Mouse (Mus musculus): ENCODE data around the gene Mcu. TPM values are rescaled to one million over a fixed set of nuclear protein-coding genes. Genes with fewer than 3 reads are reported as not detected.
A peak's percentile ranks its signal among the peaks of the same experiment; 100 is the strongest.

The Mcu gene
- total RNA-seq, 2 experiments from 2014 or later: 33.9 to 37.1 TPM

DNA sequence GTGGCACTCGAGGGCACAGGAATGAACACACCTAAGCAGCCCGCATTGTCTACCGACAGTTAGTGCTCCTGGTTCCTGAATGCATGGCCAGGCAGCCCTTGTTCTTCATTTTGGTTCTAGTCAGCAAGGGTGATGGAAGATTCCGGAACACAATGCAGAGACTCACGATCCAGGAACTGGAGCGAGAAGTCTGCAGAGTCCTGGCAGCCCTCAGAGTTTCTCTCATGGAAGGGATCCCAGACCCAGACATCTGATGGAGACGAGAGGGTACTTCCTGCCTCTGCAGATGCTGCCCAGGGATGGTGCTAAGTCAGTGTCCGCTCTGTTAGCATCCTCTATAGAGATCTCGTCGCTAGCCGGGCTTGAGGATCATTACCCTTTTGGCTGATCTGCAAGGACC is 75.0 kb downstream of the Mcu start:
- no peak for DNase-seq (ENCODE audit: extremely low spot score in 1 of 2, low spot score in 2 of 2)
- TF ChIP-seq CTCF (IDR thresholded peaks at IDR 0.05): no peak
- H3K4me3 ChIP-seq: no peak overlapping the region
- no peak overlapping the region for H3K27ac ChIP-seq
- intact Hi-C loops (cut with DNase I): no loop called here

DNA sequence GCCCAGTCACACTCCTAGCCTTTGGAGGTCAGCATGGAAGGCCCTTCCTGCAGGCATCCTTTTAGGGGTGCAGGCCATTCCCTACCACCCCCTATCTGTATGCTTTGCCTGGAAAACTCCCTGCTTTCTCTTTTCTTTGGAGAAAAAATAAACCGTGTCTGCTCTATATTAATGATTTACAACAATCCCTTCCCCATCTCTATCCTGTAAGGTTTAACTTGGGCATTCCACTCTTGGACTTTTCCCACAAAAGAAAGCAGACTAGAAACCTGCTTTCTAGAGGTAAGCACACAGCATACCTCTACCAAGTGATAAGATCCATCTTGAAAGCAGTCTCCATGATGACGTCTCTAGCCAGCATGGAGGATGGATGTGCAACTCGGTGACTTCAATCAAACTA is 75.9 kb downstream of the Mcu start:
- H3K4me3 ChIP-seq: no peak overlapping the region
- TF ChIP-seq CTCF (IDR thresholded peaks at IDR 0.05): no peak
- intact Hi-C loops (cut with DNase I): no loop called here
- H3K27ac ChIP-seq: no peak overlapping the region
- DNase-seq (ENCODE audit: extremely low spot score in 1 of 2, low spot score in 2 of 2): no peak

DNA sequence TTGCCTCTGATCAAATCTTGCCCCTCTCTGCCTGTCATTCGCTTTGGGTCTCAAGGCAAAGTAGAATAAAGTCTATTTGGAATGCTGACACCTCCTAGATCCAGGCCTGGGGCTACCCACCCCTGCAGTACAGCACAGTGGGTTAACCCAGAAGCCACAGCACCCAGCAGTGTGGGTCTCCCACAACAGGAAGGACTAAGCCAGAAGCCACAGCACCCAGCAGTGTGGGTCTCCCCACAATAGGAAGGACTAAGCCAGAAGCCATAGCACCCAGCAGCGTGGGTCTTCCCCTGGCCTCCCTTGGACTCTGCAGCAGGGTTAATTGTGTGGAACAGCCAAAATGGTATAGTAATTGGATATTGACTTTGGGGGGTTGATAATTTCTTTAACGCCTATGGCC is 76.4 kb downstream of the Mcu start:
- intact Hi-C loops (cut with DNase I): no loop called here
- no peak for TF ChIP-seq CTCF (IDR thresholded peaks at IDR 0.05)
- H3K4me3 ChIP-seq: no peak overlapping the region
- DNase-seq (ENCODE audit: extremely low spot score in 1 of 2, low spot score in 2 of 2): no peak
- peak overlapping the region; percentile 62 for H3K27ac ChIP-seq

DNA sequence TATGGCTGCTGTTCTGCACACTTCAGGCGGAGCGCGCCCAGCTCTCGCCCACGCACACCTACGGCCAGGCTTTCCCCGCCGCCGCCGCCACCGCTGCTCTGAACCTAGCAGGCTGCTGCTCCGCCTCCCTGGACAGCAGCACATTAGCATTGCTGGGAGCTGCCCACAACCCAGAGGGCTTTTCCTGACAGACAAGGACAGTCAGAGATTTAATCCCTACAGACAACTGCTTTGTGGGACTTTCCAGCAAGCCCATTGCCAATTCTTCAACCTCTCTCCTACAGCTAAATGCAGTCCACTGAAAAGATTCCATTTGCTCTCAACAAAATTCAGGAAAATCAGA is 77.0 kb downstream of the Mcu start:
- TF ChIP-seq CTCF (IDR thresholded peaks at IDR 0.05): no peak
- intact Hi-C loops (cut with DNase I): no loop called here
- DNase-seq (ENCODE audit: extremely low spot score in 1 of 2, low spot score in 2 of 2): peak; percentile 59 to 68
- peak overlapping the region; percentile 62 for H3K27ac ChIP-seq
- H3K4me3 ChIP-seq: peak overlapping the region; percentile 32

DNA sequence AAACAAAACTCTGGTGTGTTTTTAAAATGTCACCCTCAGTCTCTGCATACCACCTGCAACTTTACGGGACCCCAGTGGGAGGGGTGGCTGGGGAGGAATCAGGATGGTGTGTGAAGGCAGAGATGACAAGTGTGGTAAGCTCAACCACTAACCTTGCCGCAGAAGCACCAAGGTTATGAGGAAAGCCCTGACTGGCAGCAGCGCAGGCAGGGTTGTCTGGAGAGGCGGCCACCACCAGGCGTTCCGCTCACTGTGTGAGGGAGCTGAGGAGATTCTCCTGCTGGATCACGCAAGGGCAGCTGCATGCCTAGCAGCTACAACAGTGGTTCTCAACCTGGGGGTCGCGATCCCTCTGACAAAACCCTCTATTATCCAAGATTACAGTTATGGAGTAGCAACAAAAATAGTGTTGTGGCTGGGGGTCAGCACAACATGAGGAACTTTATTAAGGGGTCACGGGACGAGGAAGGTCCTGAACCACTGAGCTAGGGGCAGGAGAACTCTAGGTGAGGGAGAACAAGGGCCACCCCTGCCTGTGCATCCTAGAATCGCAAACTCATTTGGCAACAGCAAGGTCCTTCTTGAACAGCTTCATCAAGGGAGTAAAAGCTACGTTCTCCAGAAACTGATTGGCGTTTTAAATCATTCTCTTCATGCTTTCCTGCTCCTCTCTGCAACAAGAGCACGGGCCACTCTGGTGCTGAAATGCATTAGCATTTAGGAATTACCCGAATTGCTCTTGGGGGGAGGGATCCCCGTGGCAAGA is 77.5 kb downstream of the Mcu start:
- TF ChIP-seq CTCF (IDR thresholded peaks at IDR 0.05): no peak; the same call in 1 of the 2 replicates
- DNase-seq (ENCODE audit: extremely low spot score in 1 of 2, low spot score in 2 of 2): no peak
- H3K27ac ChIP-seq: peak overlapping the region; percentile 62
- peak overlapping the region; percentile 32 for H3K4me3 ChIP-seq
- intact Hi-C loops (cut with DNase I): no loop called here

DNA sequence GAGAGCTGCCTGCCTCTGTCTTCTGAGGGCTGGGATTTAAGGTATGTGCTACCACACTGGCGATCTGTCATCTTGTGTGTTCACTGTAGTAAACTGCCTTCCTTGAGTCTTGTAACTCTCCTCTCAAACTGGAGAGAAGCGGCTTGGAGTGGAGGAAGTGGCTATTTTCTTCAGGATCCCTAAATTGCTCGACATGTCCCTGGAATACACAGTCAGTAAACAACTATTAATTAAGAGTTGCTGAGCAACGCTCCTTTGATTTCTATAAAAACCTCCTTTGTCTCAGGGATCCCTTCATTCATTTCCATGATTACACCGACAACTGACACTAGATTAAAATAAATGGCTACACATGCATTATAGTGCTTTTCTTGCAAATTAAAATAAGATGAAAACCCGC is 78.4 kb downstream of the Mcu start:
- intact Hi-C loops (cut with DNase I): no loop called here
- no peak for DNase-seq (ENCODE audit: extremely low spot score in 1 of 2, low spot score in 2 of 2)
- no peak for TF ChIP-seq CTCF (IDR thresholded peaks at IDR 0.05)
- H3K27ac ChIP-seq: peak overlapping the region; percentile 62; the same call in 1 of the 2 replicates
- H3K4me3 ChIP-seq: no peak overlapping the region

DNA sequence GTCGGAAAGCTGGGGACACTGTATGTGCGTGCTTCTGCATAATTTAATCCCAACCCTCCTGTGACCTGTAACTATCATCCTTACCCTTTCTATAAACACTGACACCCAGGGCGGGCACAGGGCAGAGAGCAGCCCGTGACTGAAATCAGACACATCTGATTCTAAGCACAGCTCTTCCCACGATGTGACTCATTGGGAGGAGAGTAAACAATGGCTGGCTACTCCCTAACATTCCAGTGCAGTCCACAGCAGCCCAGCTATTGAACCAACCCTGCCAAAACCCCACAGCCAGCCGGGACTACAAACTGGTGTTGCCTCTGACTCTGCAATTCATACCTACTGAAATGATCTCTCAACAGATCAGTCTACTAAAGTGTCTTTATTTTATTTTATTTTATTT is 78.9 kb downstream of the Mcu start:
- intact Hi-C loops (cut with DNase I): no loop called here
- DNase-seq (ENCODE audit: extremely low spot score in 1 of 2, low spot score in 2 of 2): no peak
- TF ChIP-seq CTCF (IDR thresholded peaks at IDR 0.05): no peak
- Histone ChIP-seq H3K27ac (no peak overlapping the region), H3K4me3 (no peak overlapping the region)

DNA sequence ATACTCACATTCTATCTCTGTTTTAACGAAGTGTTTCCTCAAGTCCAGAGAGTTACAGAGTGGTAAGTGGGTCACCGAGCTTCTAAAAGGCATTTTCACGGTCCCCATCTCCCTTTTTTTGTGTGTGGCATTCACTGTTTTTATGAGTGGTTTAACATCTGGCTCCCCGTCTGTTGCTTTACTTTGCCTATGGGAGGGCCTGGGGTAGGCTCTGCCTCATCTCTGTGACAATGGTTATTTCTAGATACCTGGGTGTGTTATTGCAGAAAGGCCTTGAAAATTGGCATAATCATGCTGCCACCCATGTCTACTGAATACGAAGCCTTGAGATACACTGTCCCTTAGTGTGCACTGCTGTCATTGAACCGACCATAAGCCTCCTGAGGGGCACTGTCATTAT is 84.2 kb downstream of the Mcu start:
- Histone ChIP-seq H3K4me3 (no peak overlapping the region), H3K27ac (no peak overlapping the region)
- TF ChIP-seq CTCF (IDR thresholded peaks at IDR 0.05): no peak
- intact Hi-C loops (cut with DNase I): no loop called here
- DNase-seq (ENCODE audit: extremely low spot score in 1 of 2, low spot score in 2 of 2): no peak

DNA sequence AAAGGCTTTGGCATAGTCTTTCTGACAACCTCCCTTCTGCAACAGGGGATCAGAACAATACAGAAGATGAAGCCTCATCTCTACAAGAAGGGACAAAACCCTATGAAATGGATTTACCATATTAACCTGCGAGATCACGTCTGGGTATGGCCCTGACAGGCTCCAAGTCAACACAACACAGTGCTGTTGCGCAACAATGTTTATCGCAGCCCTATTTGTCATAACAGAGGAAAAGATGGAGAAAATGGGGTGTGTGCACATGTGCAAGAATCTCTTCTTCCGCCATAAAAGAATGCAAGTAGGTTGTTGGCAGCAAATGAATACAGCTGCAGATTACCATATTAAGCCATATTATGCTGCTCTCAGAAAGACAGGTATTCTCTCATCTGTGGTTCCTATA is 88.7 kb downstream of the Mcu start:
- no peak for TF ChIP-seq CTCF (IDR thresholded peaks at IDR 0.05)
- no peak overlapping the region for H3K27ac ChIP-seq
- no peak overlapping the region for H3K4me3 ChIP-seq
- no peak for DNase-seq (ENCODE audit: extremely low spot score in 1 of 2, low spot score in 2 of 2)
- intact Hi-C loops (cut with DNase I): no loop called here

DNA sequence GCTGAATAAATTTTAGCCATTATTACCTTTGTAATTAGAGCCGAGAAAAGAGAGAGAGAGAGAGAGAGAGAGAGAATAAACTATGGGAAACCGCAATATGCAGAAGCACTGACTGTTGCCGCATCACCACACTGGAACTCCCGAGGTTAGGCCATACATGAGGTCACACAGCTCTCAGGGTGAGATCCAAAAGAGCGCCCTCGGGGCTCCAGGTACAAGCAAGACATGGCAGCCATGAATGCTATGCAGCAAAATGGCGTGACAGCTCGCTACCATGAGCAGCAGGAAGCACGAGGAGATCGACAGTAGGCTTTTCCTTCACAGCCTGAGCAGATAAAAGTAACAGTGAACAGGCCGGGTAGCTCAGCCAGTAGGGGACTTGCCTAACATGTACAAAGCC is 89.2 kb downstream of the Mcu start:
- H3K27ac ChIP-seq: no peak overlapping the region
- intact Hi-C loops (cut with DNase I): no loop called here
- no peak for TF ChIP-seq CTCF (IDR thresholded peaks at IDR 0.05)
- no peak for DNase-seq (ENCODE audit: extremely low spot score in 1 of 2, low spot score in 2 of 2)
- no peak overlapping the region for H3K4me3 ChIP-seq

DNA sequence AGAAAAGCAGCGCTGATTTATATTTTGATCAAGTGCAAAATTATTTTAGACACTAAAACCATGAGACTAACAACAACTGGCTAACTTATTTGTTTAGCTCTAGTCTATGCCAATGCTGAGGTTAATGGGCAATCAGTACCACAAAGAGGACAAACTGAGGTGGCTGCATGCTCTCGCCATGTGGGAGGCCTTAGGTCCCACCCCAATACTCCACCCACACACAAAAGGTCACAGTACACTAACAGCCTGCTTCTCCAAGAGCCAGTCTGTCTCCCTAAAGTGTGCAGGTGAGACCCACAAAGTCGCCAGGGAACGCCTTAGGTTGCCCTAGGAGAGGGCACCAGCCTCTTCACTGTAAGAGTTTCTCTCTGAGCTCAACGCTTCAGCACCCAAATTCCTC is 91.8 kb downstream of the Mcu start:
- intact Hi-C loops (cut with DNase I): no loop called here

DNA sequence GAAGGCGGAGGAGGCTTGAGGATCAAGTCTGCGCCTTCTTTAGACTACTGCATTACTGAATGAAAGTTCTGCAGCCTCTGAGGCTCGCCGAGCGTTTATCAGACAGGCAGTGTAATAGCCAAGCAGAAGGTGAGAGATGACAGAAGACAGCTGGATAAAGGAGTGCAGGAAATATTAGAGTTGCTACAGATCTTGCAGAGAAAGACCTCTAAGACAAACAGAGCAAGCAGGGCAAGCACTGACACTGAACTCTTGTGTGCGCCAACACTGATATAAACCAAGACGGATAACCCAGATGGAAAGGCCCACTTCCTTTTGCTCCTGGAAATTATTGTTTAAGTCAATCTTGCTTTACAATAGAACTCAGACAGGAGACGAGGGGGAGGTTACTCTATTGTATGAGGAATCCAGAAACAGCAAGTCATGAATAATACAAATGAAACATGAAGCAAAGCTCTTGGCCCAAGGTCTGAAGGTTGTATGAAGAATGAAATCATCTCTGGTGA is 92.6 kb downstream of the Mcu start:
- no peak for TF ChIP-seq CTCF (IDR thresholded peaks at IDR 0.05)
- no peak for DNase-seq (ENCODE audit: extremely low spot score in 1 of 2, low spot score in 2 of 2)
- Histone ChIP-seq H3K27ac (no peak overlapping the region), H3K4me3 (no peak overlapping the region)
- intact Hi-C loops (cut with DNase I): no loop called here

More for the DNA sequence above, 91.8 kb downstream of the Mcu start:
- Histone ChIP-seq H3K27ac (no peak overlapping the region), H3K4me3 (no peak overlapping the region)
- no peak for DNase-seq (ENCODE audit: extremely low spot score in 1 of 2, low spot score in 2 of 2)
- no peak for TF ChIP-seq CTCF (IDR thresholded peaks at IDR 0.05)

DNA sequence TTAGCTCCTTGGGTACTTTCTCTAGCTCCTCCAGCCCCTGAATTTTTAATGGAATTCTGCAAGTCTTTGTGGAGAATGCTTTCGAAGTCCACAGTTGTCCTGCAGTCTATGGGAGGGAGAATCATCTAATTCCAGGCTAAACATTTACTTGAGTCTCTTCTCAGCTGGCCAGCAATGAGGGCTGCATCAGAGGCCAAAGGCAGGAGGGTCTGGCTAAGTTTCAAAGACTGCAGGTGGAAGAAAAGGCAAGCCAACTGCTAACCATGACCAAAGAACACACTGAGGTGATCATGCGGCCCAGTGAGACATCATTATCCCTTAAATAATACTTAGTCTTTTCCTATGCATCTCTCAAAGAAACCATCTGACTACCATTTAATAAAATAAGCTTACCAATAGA is 95.8 kb downstream of the Mcu start:
- DNase-seq (ENCODE audit: extremely low spot score in 1 of 2, low spot score in 2 of 2): no peak
- no peak overlapping the region for H3K4me3 ChIP-seq
- intact Hi-C loops (cut with DNase I): no loop called here
- TF ChIP-seq CTCF (IDR thresholded peaks at IDR 0.05): no peak
- no peak overlapping the region for H3K27ac ChIP-seq
